Mouse (Mus musculus) 416B (cell line): ENCODE measurements at regions not wholly inside any gene's neighbourhood (a gene's known extent, or its start where the extent isn't known, plus 50 kb on each side); places are given as distances from the start of the nearest gene placed in this dataset.
"Not testable (repeated sequence)": the region's sequence is repeated elsewhere in the genome, so short reads cannot be mapped to it uniquely, and the experiment has no call there.

Experiments
- DNase-seq: peaks from one replicate; pipeline ENCODE4 v3.0.0; 2011; ENCODE audit warnings: low read depth

DNA sequence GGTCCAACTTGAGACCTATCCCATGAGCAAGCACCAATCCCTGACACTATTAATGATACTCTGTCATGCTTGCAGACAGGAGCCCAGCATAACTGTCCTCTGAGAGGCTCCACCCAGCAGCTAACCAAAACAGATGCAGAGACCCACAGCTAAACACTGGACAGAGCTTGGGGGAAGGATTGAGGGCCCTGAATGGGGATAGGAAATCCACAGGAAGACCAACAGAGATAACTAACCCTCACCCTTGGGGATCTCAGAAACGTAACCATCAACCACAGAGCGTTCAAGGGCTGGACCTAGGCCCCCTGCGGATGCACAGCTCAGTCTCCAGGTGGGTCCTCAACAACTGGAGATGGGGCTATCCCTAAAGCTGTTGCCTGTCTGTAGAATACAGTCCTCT is 93.7 kb downstream of the Cd24a start:
- peak; percentile 73 for DNase-seq

DNA sequence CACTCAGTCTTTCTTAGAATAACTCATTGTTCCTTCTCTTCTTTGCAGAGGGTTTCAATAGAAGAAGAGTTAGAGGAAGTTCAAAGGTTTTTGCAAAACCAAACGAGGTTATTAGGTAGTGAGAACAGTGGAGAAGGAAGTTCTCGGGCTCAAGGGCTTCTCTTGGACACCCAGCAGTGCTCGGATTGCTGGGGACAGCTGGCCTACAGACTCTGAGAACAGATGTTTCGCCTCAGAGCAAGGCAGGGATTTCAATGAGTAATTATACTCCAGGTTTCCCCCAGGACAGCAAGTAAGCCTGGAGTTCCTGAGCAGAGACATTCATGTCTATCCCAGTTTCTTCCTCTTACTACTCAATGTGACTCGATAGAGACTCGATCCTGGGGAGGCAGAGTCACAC is 94.4 kb downstream of the Cd24a start:
- no peak for DNase-seq

GRCm38 (mm10) chr10:43674749-43675148 is 96.7 kb downstream of the Cd24a start:
- no peak for DNase-seq

DNA sequence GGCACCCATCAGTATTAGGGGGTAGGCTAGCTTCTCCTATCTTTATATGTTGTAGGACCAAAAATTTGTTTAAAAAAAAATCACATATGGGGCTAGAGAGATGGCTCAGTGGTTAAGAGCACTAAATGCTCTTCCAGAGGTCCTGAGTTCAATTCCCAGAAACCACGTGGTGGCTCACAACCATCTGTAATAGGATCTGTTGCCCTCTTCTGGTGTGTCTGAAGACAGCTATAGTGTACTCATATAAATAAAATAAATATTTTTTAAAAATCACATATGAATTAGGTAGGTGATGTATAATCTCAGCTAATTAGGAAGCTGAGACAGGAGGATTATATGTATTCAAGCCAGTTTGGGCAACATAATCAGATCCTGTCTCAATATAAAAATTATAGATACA is 97.4 kb downstream of the Cd24a start:
- not testable (repeated sequence) for DNase-seq

DNA sequence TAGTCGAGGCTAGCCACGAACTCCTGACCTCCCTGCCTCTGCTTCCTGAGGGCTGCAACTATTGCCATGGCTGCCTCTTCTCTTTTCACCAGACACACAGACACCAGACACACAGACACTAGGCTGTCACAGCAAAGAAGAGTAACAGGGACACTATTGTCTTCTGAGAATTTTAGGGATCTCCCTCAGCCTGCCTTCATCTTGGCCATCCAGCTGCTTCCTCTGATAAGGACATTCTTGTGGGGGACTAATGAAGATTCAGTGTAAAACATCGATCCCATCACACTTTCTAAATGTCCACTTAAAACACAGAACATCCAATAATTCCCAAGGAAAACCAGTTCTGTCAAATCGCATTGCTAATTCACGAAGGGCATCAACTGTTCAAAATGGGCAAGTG is 98.2 kb downstream of the Cd24a start:
- no peak for DNase-seq

DNA sequence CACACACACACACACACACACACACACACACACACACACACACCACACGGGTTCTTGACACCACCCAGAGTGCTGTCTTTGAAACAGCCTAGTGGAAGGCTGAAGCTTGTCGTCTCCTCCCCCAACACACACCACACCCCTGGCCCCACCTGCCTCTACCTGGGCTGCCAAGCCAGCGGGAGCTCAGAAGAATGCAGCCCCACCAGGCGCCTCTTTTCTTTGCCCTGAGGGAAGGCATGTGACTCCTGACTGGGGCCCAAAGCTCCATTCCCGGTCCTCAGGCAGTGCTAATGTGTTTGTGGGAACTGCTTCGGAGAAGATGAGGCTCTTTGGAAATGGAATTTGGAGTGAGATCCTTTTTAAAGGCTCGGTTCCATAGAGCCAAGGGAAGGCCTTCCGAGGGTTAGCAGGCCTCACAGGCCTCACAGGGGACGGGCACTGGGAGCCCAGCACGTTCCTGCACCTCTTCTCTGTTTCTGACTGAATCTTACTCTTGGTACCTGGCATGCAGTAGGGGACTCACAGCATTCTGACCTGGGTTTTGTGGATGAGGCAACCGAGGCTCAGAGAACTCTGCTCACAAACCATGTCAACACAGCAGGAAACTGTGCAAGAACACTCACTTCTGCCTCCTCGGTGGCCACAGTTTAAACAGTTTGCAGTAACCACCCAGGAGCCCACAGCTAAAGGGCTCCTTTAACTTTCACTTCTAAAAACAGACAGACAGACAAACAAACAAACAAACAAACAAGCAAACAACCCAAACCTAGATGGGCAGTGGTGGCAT is 106.4 kb downstream of the Cd24a start:
- DNase-seq: peak; percentile 52

GRCm38 (mm10) chr10:43689161-43689913 is 111.3 kb downstream of the Cd24a start:
- DNase-seq: no peak

- no peak for DNase-seq
Measured at GRCm38 (mm10) chr10:43689914-43690316, 111.8 kb downstream of the Cd24a start.

- no peak for DNase-seq
Measured at GRCm38 (mm10) chr10:43693974-43694373, 115.9 kb downstream of the Cd24a start.

- DNase-seq: peak; percentile 71
Measured at GRCm38 (mm10) chr10:43694508-43694907, 116.4 kb downstream of the Cd24a start.

DNA sequence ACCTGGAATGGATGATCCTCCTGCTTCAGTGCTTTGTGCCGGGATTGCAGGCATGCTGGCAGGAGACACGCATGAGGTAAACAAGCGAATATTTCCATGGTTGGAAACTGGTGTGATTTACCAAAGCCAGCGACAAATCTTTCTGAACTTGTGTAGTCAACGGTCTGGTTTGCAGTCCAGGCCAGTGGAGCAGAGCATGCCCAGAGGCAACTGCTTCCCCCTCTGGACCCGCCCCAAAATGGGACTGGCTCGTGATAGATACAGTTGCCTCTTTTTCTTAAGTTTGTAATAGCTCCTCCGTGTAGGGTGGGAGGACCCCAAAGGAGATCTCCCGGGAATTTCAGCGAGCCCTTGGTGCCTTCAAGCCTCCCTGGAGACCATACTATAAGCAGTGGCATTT is 117.4 kb downstream of the Cd24a start:
- no peak for DNase-seq

GRCm38 (mm10) chr10:43697917-43698316 is 119.8 kb downstream of the Cd24a start:
- peak; percentile 74 for DNase-seq

- DNase-seq: no peak
Measured at GRCm38 (mm10) chr10:43700371-43701289, 122.5 kb downstream of the Cd24a start.

DNA sequence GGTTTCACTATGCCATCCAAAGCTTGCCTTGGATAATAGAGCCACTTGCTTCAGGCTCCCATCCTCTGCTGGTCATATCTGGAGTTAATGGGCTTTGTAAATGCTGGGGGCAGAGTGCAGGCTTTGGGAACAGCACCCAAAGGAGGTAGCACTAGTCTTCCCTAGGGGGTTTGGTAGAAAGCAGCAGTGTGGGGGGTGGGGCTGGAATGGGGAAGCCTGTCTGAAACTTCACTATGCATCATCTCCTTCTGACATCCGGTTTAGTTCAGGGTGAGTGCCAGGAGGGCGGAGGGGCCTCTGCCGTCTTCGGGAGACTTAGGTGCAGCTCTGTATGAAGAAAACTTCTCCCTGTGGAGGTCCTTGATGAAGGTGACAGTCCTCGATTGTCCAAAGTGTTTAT is 124.8 kb downstream of the Cd24a start:
- peak; percentile 28 for DNase-seq

- peak; percentile 65 for DNase-seq
Measured at GRCm38 (mm10) chr10:43706001-43706988, 128.2 kb downstream of the Cd24a start.

GRCm38 (mm10) chr10:43707011-43707410 is 128.9 kb downstream of the Cd24a start:
- DNase-seq: no peak

DNA sequence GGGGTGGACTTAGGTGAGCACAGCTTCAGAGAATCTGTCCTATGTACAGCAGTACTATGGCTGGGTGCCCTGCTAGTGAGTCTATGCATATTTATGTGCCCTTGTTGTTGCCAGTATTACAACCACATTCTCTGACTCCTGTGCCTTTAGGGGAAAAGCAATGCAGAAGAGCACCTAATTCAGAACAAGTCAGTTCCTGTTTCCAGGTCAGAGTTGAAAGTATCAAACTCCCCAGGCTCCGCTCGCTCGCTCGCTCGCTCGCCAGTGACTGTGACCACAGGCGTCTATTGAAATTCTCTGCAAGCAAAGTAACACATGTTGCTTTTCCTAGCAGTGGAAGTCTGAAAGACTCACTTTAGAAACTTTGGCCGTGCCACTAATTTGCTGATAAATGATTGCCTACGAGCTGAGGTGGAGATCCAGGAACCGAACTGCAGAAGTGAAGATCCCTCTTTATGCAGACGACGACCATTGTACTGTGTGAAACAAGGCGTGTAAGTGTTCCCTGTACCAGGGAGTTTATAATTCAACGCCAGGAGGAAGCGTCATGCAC is 129.8 kb downstream of the Cd24a start:
- no peak for DNase-seq

DNA sequence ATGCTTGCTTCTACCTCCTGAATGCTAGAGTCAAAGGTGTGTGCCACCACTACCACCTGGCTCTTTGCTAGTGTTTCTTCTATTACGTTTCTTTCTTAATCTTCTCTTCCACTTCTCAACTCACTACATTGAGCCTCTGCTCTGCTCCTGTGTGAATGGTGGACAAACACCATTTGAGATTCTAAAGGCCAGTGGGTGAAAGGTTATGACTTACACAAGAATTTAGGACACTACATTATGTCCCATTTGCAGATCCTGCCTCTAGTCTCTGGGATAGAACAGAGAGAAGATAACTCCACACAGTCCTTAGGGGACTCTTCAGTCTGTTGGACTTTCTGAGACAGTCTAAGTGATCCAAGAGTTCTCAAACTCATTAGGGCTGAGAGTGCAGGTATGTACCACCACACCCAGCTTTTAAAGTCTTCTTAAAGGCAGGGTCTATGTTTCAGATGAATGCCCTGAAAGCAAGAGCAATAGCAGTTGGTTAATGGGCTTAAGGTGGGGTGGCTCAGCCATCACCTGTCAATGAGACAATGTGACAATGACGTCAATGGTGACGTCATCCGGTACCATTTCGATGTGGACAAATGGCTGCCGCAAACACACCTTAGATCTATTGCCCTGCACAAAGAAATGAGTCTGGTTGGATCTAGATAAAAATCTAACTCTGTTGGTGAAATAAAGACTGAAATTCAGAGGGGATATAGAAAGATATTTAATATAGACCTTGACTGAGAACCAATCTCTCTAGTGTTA is 131.4 kb downstream of the Cd24a start:
- no peak for DNase-seq

GRCm38 (mm10) chr10:43710186-43710885 is 132.3 kb downstream of the Cd24a start:
- no peak for DNase-seq
